Mouse (Mus musculus): Measurements from ENCODE around the gene Erc1.

The Erc1 gene

GRCm38 (mm10) chr6:119848034-119848695, at the start of gene Erc1:
Gene Erc1, minus strand, starts transcription at chr6:119848167.
- WGBS = under 1% methylated on average over 68 of the region's 73 CpGs

GRCm38 (mm10) chr6:119892711-119893110, 44.7 kb upstream of the Erc1 start:
- 91% methylated on average over 7 of the region's 7 CpGs for WGBS

- WGBS = 77% methylated on average over 7 of the region's 7 CpGs
These were observed 35.2 kb upstream of the Erc1 start for GRCm38 (mm10) chr6:119883151-119883550.

- WGBS = 19% methylated on average over 11 of the region's 11 CpGs
These were observed 16.5 kb upstream of the Erc1 start for GRCm38 (mm10) chr6:119864341-119865034.

GRCm38 (mm10) chr6:119861519-119861918, 13.6 kb upstream of the Erc1 start:
- 77% methylated on average over 8 of the region's 8 CpGs for whole genome bisulfite sequencing

GRCm38 (mm10) chr6:119860236-119860635, 12.3 kb upstream of the Erc1 start:
- 75% methylated on average over 2 of the region's 2 CpGs for whole genome bisulfite sequencing

- 63% methylated on average over 4 of the region's 4 CpGs for WGBS
These were observed 7.5 kb upstream of the Erc1 start for GRCm38 (mm10) chr6:119855471-119855870.

- 50% methylated on average over 2 of the region's 2 CpGs for WGBS
These were observed 6.2 kb upstream of the Erc1 start for GRCm38 (mm10) chr6:119854156-119854555.

GRCm38 (mm10) chr6:119849858-119850257, 1.9 kb upstream of the Erc1 start:
- WGBS = 84% methylated on average over 3 of the region's 3 CpGs

GRCm38 (mm10) chr6:119849348-119849709, 1.4 kb upstream of the Erc1 start:
- WGBS = 27% methylated on average over 3 of the region's 3 CpGs

- 9% methylated on average over 13 of the region's 13 CpGs for WGBS
These were observed 855 bp upstream of the Erc1 start for GRCm38 (mm10) chr6:119848696-119849347.

- WGBS = under 1% methylated on average over 37 of the region's 40 CpGs
These were observed 391 bp downstream of the Erc1 start for GRCm38 (mm10) chr6:119847518-119848033.

GRCm38 (mm10) chr6:119846751-119847517, 1.0 kb downstream of the Erc1 start:
- 19% methylated on average over 11 of the region's 11 CpGs for WGBS

- WGBS = 75% methylated on average over 5 of the region's 5 CpGs
These were observed 18.0 kb downstream of the Erc1 start for GRCm38 (mm10) chr6:119829951-119830350.

GRCm38 (mm10) chr6:119828165-119828564, 19.8 kb downstream of the Erc1 start:
- 100% methylated on average over 1 of the region's 1 CpGs for WGBS

GRCm38 (mm10) chr6:119826701-119827100, 21.3 kb downstream of the Erc1 start:
- whole genome bisulfite sequencing = 85% methylated on average over 4 of the region's 4 CpGs

GRCm38 (mm10) chr6:119822216-119822615, 25.8 kb downstream of the Erc1 start:
- 49% methylated on average over 1 of the region's 1 CpGs for WGBS

- 98% methylated on average over 1 of the region's 1 CpGs for WGBS
These were observed 26.8 kb downstream of the Erc1 start for GRCm38 (mm10) chr6:119821158-119821557.

GRCm38 (mm10) chr6:119818541-119818940, 29.4 kb downstream of the Erc1 start:
- WGBS = 98% methylated on average over 4 of the region's 4 CpGs

- WGBS = 80% methylated on average over 4 of the region's 4 CpGs
These were observed 32.5 kb downstream of the Erc1 start for GRCm38 (mm10) chr6:119815426-119815825.

GRCm38 (mm10) chr6:119808726-119809505, 39.1 kb downstream of the Erc1 start:
- 47% methylated on average over 2 of the region's 2 CpGs for WGBS
